Mouse (Mus musculus): Measurements from ENCODE around the gene Il1r2.

Gene Il1r2

GRCm38 (mm10) chr1:40073779-40074178 is at the start of gene Il1r2:
Il1r2 (plus strand) TSS chr1:40074079.
- no peak for DNase-seq (ENCODE audit: low spot score in 2 of 2)

- no peak for DNase-seq (ENCODE audit: low spot score in 2 of 2)
Measured at GRCm38 (mm10) chr1:40024554-40025320, 49.1 kb upstream of the Il1r2 start.

GRCm38 (mm10) chr1:40025416-40025815 is 48.5 kb upstream of the Il1r2 start:
- DNase-seq (ENCODE audit: low spot score in 2 of 2) = no peak

- no peak for DNase-seq (ENCODE audit: low spot score in 2 of 2)
Measured at GRCm38 (mm10) chr1:40027116-40027620, 46.7 kb upstream of the Il1r2 start.

- no peak for DNase-seq (ENCODE audit: low spot score in 2 of 2)
Measured at GRCm38 (mm10) chr1:40028207-40028998, 45.5 kb upstream of the Il1r2 start.

- DNase-seq (ENCODE audit: low spot score in 2 of 2) = no peak
Measured at GRCm38 (mm10) chr1:40029597-40029996, 44.3 kb upstream of the Il1r2 start.

- no peak for DNase-seq (ENCODE audit: low spot score in 2 of 2)
Measured at GRCm38 (mm10) chr1:40030287-40030975, 43.4 kb upstream of the Il1r2 start.

- DNase-seq (ENCODE audit: low spot score in 2 of 2) = no peak
Measured at GRCm38 (mm10) chr1:40030976-40031356, 42.9 kb upstream of the Il1r2 start.

- DNase-seq (ENCODE audit: low spot score in 2 of 2) = no peak
Measured at GRCm38 (mm10) chr1:40031626-40032025, 42.3 kb upstream of the Il1r2 start.

GRCm38 (mm10) chr1:40033315-40033714 is 40.6 kb upstream of the Il1r2 start:
- DNase-seq (ENCODE audit: low spot score in 2 of 2) = no peak

GRCm38 (mm10) chr1:40033743-40034420 is 40.0 kb upstream of the Il1r2 start:
- peak; percentile 49 to 64 for DNase-seq (ENCODE audit: low spot score in 2 of 2)

- DNase-seq (ENCODE audit: low spot score in 2 of 2) = no peak
Measured at GRCm38 (mm10) chr1:40037831-40038230, 36.0 kb upstream of the Il1r2 start.

GRCm38 (mm10) chr1:40045686-40046085 is 28.2 kb upstream of the Il1r2 start:
- no peak for DNase-seq (ENCODE audit: low spot score in 2 of 2)

- DNase-seq (ENCODE audit: low spot score in 2 of 2) = no peak
Measured at GRCm38 (mm10) chr1:40046600-40046999, 27.3 kb upstream of the Il1r2 start.

- no peak for DNase-seq (ENCODE audit: low spot score in 2 of 2)
Measured at GRCm38 (mm10) chr1:40051157-40051556, 22.7 kb upstream of the Il1r2 start.

- no peak for DNase-seq (ENCODE audit: low spot score in 2 of 2)
Measured at GRCm38 (mm10) chr1:40052156-40052555, 21.7 kb upstream of the Il1r2 start.

- no peak for DNase-seq (ENCODE audit: low spot score in 2 of 2)
Measured at GRCm38 (mm10) chr1:40053071-40053470, 20.8 kb upstream of the Il1r2 start.

GRCm38 (mm10) chr1:40055051-40055450 is 18.8 kb upstream of the Il1r2 start:
- no peak for DNase-seq (ENCODE audit: low spot score in 2 of 2)

GRCm38 (mm10) chr1:40055963-40056362 is 17.9 kb upstream of the Il1r2 start:
- no peak for DNase-seq (ENCODE audit: low spot score in 2 of 2)

- DNase-seq (ENCODE audit: low spot score in 2 of 2) = no peak
Measured at GRCm38 (mm10) chr1:40057351-40057750, 16.5 kb upstream of the Il1r2 start.

- no peak for DNase-seq (ENCODE audit: low spot score in 2 of 2)
Measured at GRCm38 (mm10) chr1:40058013-40058412, 15.9 kb upstream of the Il1r2 start.
